In genomic region chr2:4998905-4999304, GRCm38 (mm10) we compare ENCODE assay signal across 15 mouse cellular contexts. TPM values are rescaled to one million over a fixed set of nuclear protein-coding genes. Genes with fewer than 3 reads are reported as not detected.
DNase-seq lines count a peak whose midpoint lies in the region; ATAC-seq and TF ChIP-seq lines count a peak whose summit lies in the region.
"Had no signal": no experiment of that assay in that cellular context is flagged by ENCODE, and none has a peak within 500 bp of the region (broad histone marks: within the 10 kb centered on the region; RNA-seq: fewer than 3 reads in every experiment).

No protein-coding gene starts in this region.

- peak; percentile 38; the same call in 1 of the 2 replicates for TF ChIP-seq CTCF in kidney, adult 2 months (conservative IDR thresholded peaks at IDR 0.05; ENCODE audit: insufficient read depth, insufficient read length, low read depth, low read length)

- peaks cover 14% of the 10 kb centered on the region; the same call in 1 of the 2 replicates for H3K4me1 ChIP-seq in kidney, adult 2 months (ENCODE audit: control insufficient read depth, insufficient read depth, low read length)
- no peaks in the 10 kb centered on the region for H3K4me1 ChIP-seq in kidney, embryonic 16.5 days (ENCODE audit: insufficient read depth, low read length)
- H3K4me1 ChIP-seq: forebrain, embryonic 13.5 days; heart, embryonic 10.5 days; hindbrain, embryonic 10.5 days; liver, embryonic 13.5 days had no signal

- 64% methylated on average over 3 of the region's 3 CpGs for WGBS in kidney, adult 2 months
- 81% methylated on average over 3 of the region's 3 CpGs for WGBS in kidney, embryonic 16.5 days

- peak; percentile 49 for DNase-seq in kidney, adult 2 months
- DNase-seq in 416B (ENCODE audit: low read depth) (peak; percentile 45), ES-CJ7 (ENCODE audit: low read depth, low spot score) (peak; percentile 42)
- peak; percentile 36 for DNase-seq in kidney, postnatal 10 days
- no peak for DNase-seq in retina, embryonic 14.5 days (ENCODE audit: low spot score)
- DNase-seq in frontal cortex, postnatal 14 days (ENCODE audit: low spot score in 2 of 2), result no peak
- DNase-seq: cerebellum, postnatal 14 days; liver, embryonic 13.5 days had no signal

- ATAC-seq in kidney, embryonic 16.5 days (ENCODE audit: low FRiP score, low TSS enrichment), result no peak
- ATAC-seq: forebrain, embryonic 13.5 days had no signal

- no peak overlapping the region for H3K4me2 ChIP-seq in kidney, embryonic 16.5 days (replicated peaks; ENCODE audit: low read depth, low read length)
- H3K4me2 ChIP-seq: forebrain, embryonic 13.5 days; liver, embryonic 13.5 days had no signal

- no peak overlapping the region for H3K4me3 ChIP-seq in kidney, adult 2 months (ENCODE audit: insufficient read depth, low read depth, low read length)
- H3K4me3 ChIP-seq in kidney, embryonic 16.5 days (ENCODE audit: low read length), result no peak overlapping the region
- H3K4me3 ChIP-seq: forebrain, embryonic 13.5 days; heart, embryonic 10.5 days; hindbrain, embryonic 10.5 days; liver, embryonic 13.5 days; myocyte had no signal

- H3K27ac ChIP-seq in kidney, adult 2 months (ENCODE audit: insufficient read depth, low read depth, low read length), result no peak overlapping the region
- H3K27ac ChIP-seq in kidney, embryonic 16.5 days (ENCODE audit: low read length), result no peak overlapping the region
- H3K27ac ChIP-seq: forebrain, embryonic 13.5 days; heart, embryonic 10.5 days; hindbrain, embryonic 10.5 days; liver, embryonic 13.5 days had no signal

- H3K9me3 ChIP-seq in kidney, embryonic 16.5 days (ENCODE audit: low read length), result no peaks in the 10 kb centered on the region
- H3K9me3 ChIP-seq: forebrain, embryonic 13.5 days; G1E; heart, embryonic 10.5 days; hindbrain, embryonic 10.5 days; liver, embryonic 13.5 days had no signal

- H3K27me3 ChIP-seq in kidney, adult 2 months (replicated peaks; ENCODE audit: control insufficient read depth, insufficient read depth, low read length), result no peaks in the 10 kb centered on the region
- no peaks in the 10 kb centered on the region for H3K27me3 ChIP-seq in kidney, embryonic 16.5 days (ENCODE audit: insufficient read depth, low read length)
- H3K27me3 ChIP-seq: forebrain, embryonic 13.5 days; liver, embryonic 13.5 days had no signal

- no peaks in the 10 kb centered on the region for H3K36me3 ChIP-seq in kidney, adult 2 months (ENCODE audit: control insufficient read depth, insufficient read depth, low read length)
- H3K36me3 ChIP-seq in kidney, embryonic 16.5 days (ENCODE audit: insufficient read depth, low read length), result peaks cover 58% of the 10 kb centered on the region

- no peak for TF ChIP-seq POLR2A in kidney, adult 2 months (IDR thresholded peaks at IDR 0.05; ENCODE audit: low read depth, low read length)

- no peak overlapping the region for H3K9ac ChIP-seq in kidney, embryonic 16.5 days (replicated peaks; ENCODE audit: low read length)
- H3K9ac ChIP-seq: forebrain, embryonic 13.5 days; liver, embryonic 13.5 days had no signal

RNA-seq across cellular contexts. Expression of gene Mcm10, which starts 13.7 kb away (rescaled TPM):
- polyA plus RNA-seq in kidney, adult 2 months (2012; rRNA removed), result 1.8 and 2.7 TPM in 2 replicates
- polyA plus RNA-seq in kidney, embryonic 16.5 days (2015; fragmentation: Nextera tagmentation; extraction: Ambion mirVana), result 34.0 and 39.5 TPM in 2 replicates

RNA-seq across cellular contexts. Expression of gene Ucma, which starts 23.0 kb away (rescaled TPM):
- not detected in 2 replicates for polyA plus RNA-seq in kidney, adult 2 months (2012; rRNA removed)
- not detected in 2 replicates for polyA plus RNA-seq in kidney, embryonic 16.5 days (2015; fragmentation: Nextera tagmentation; extraction: Ambion mirVana)
- polyA plus RNA-seq: G1E; heart, embryonic 10.5 days; hindbrain, embryonic 10.5 days; large intestine, adult 2 months; liver, embryonic 13.5 days had no signal

Comparison
In these comparisons a context has a peak if more than half of its experiments do, and no peak if none do; other contexts are left out.
1. DNase-seq: peak in kidney, adult 2 months (single experiment), 416B (single experiment), ES-CJ7 (single experiment) and kidney, postnatal 10 days (single experiment); none in retina, embryonic 14.5 days (single experiment) and frontal cortex, postnatal 14 days (0 of 2).